Mouse (Mus musculus) cortical plate, adult 2 months (tissue): ENCODE measurements around the gene Gm34302.

Source experiments
- CTCF ChIP-seq: fragments of 200-500 bp; IDR thresholded peaks from 2 replicates; pipeline ENCODE4 v1.5.1; 2011; ENCODE audit warnings: mild to moderate bottlenecking, control low read depth, low read length; ENCODE audit not compliant: insufficient read depth; ENCODE audit errors: extremely low read depth
- POLR2A ChIP-seq: fragments of 200-500 bp; IDR thresholded peaks from 2 replicates; pipeline ENCODE4 v1.6.1; 2011; ENCODE audit warnings: mild to moderate bottlenecking, low read length, control low read depth; ENCODE audit not compliant: insufficient read depth; ENCODE audit errors: extremely low read depth

- TF ChIP-seq POLR2A (no peak), CTCF (no peak)
Observed at GRCm38 (mm10) chr3:63531847-63532246, 48.2 kb upstream of the Gm34302 start.
